Mouse (Mus musculus) forebrain, embryonic 16.5 days (tissue): ENCODE results near the gene Troap. TPM values are rescaled to one million over a fixed set of nuclear protein-coding genes. Genes with fewer than 3 reads are reported as not detected.

Source experiments
- ATAC-seq: fragments of 200-750 bp; cut with Nextera tagmentation; 2 replicates; pipeline ENCODE4 v1.8.0; 2017; ENCODE audit warnings: mild to moderate bottlenecking, moderate library complexity
- H3K27ac ChIP-seq: fragments of 300-500 bp; sonication (generic); 2 replicates; pipeline ENCODE4 v1.5.1; 2014; ENCODE audit warnings: low read length, control low read depth
- H3K27me3 ChIP-seq: fragments of 300-500 bp; sonication (generic); replicated peaks from 2 replicates; pipeline ENCODE4 v1.6.1; 2014; ENCODE audit warnings: low read length; ENCODE audit not compliant: control insufficient read depth, insufficient read depth
- H3K36me3 ChIP-seq: fragments of 300-500 bp; sonication (generic); 2 replicates; pipeline ENCODE4 v1.6.1; 2014; ENCODE audit not compliant: control insufficient read depth, insufficient read depth
- H3K4me1 ChIP-seq: fragments of 300-500 bp; sonication (generic); replicated peaks from 2 replicates; pipeline ENCODE4 v1.6.1; 2014; ENCODE audit warnings: low read length; ENCODE audit not compliant: control insufficient read depth, insufficient read depth
- H3K4me2 ChIP-seq: fragments of 300-500 bp; sonication (generic); 2 replicates; pipeline ENCODE4 v1.6.1; 2014; ENCODE audit warnings: mild to moderate bottlenecking, low read length, control low read depth
- H3K4me3 ChIP-seq: fragments of 300-500 bp; sonication (generic); replicated peaks from 2 replicates; pipeline ENCODE4 v1.5.1; 2014; ENCODE audit warnings: mild to moderate bottlenecking, low read length, control low read depth
- H3K9ac ChIP-seq: fragments of 300-500 bp; sonication (generic); replicated peaks from 2 replicates; pipeline ENCODE4 v1.6.1; 2014; ENCODE audit warnings: low read depth, low read length, control low read depth
- H3K9me3 ChIP-seq: fragments of 300-500 bp; sonication (generic); 2 replicates; pipeline ENCODE4 v1.6.1; 2016; ENCODE audit warnings: low read length; ENCODE audit not compliant: control insufficient read depth
- WGBS: fragments of 180-500 bp; shearing (Covaris S2); extraction: QIAGEN DNeasy Blood & Tissue Kit; methylation state at CpG from one replicate; pipeline ENCODE4 v1.1.7; 2014; 5-methylcytosine and 5-hydroxymethylcytosine counted together
- polyA plus RNA-seq: library from polyadenylated mRNA; unstranded; fragments of >200 nt; fragmentation: Nextera tagmentation; extraction: Ambion mirVana; gene quantifications from 2 replicates; pipeline ENCODE4 v1.2.1, GENCODE M21; 2015

The Troap gene
- polyA plus RNA-seq, 1 experiment from 2014 or later, result 15.9 TPM

DNA sequence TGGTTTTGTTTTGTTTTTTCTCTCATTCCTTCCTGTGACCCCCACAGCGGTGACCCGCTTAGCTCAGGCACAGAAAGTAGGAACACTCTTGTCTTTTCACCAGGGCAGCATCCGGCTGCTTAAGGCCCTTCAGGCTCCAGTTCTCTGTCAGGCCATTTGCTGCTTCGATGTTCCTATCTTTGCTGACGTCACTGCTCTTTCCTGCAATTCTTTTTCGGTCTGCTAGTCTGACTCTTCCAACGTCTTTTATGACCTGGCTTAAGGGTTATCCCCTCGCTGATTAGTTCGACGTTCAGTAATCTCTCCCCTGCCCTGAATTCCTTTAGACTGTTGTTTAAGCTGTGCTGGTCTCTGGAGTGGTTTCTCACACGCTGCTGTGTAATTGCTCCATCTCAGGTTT is 42.2 kb downstream of the Troap start:
- Histone ChIP-seq H3K4me1 (no peaks in the 10 kb centered on the region), H3K36me3 (no peaks in the 10 kb centered on the region), H3K27me3 (no peaks in the 10 kb centered on the region), H3K9me3 (no peaks in the 10 kb centered on the region), H3K4me2 (no peak overlapping the region), H3K27ac (no peak overlapping the region), H3K4me3 (no peak overlapping the region), H3K9ac (no peak overlapping the region)
- WGBS, result 57% methylated on average over 11 of the region's 11 CpGs
- ATAC-seq, result no peak

DNA sequence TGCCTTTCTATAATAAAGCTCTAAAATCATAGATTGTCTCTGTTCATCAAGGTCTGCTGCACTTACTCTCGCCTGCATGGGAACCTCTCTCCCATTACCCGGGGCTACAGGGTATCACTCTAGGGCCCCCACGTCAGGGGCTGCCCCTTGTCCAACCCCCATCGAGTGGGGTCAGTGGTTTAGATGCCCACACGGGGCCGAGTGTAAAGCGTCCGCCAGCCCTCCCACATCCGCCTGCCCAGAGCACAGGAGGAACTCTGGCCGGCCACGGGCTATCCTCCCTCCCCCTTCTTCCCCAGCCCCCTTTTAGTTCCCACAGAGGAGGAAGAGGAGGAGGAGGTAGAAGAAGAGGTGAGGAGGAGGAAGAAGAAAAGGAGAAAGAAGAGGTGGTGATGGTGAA is 46.4 kb downstream of the Troap start:
- Histone ChIP-seq H3K36me3 (no peaks in the 10 kb centered on the region), H3K9me3 (no peaks in the 10 kb centered on the region), H3K9ac (no peak overlapping the region), H3K4me2 (no peak overlapping the region), H3K27ac (no peak overlapping the region), H3K4me1 (peaks cover 4% of the 10 kb centered on the region), H3K27me3 (no peaks in the 10 kb centered on the region), H3K4me3 (no peak overlapping the region)
- 22% methylated on average over 11 of the region's 11 CpGs for WGBS
- ATAC-seq, result no peak

DNA sequence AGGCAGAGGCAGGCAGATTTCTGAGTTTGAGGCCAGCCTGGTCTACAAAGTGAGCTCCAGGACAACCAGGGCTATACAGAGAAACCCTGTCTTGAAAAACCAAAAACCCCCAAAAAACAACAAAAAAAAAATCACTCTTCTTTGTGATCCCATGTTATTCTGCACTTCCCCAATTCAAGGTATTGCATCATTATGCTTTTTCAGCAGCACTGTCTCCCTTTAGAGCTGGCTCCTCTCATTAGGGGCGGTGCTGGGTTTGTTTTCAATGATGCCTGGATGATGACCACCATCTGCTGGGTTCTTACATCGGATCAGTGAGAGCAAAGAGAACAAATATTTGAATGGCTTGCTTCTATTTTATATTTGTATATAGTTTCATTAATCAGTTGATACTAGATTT is 48.3 kb downstream of the Troap start:
- Histone ChIP-seq H3K9me3 (no peaks in the 10 kb centered on the region), H3K27ac (no peak overlapping the region), H3K9ac (no peak overlapping the region), H3K36me3 (no peaks in the 10 kb centered on the region), H3K4me2 (no peak overlapping the region), H3K4me1 (peaks cover 5% of the 10 kb centered on the region), H3K27me3 (no peaks in the 10 kb centered on the region), H3K4me3 (no peak overlapping the region)
- 73% methylated on average over 2 of the region's 2 CpGs for WGBS
- ATAC-seq, result no peak

DNA sequence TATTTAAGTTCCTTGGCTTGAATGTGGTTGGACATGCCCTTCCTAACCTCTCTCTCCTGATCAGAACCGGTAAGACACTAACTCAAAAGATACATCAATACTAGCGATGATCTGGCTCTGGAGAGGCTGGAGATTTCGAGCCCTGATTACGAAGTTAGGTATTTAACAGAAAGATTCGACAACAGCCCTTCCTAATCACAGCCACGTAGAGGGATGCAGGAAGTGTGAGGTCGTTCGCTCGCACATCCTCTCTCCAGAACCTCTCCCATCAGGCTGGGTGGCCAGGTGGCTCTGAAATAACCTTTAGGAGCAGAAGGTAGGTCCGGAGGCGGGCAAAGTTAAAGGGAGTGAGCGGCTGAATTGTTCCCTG is 51.3 kb downstream of the Troap start, which contains the start of gene Spats2:
Spats2 (plus strand) TSS at position 206 of the 370 bp plus-strand sequence.
- H3K9me3 ChIP-seq, result no peaks in the 10 kb centered on the region
- peak within 1 kb of the TSS; percentile 95 for H3K27ac ChIP-seq
- peaks cover 33% of the 10 kb centered on the region for H3K4me1 ChIP-seq
- H3K36me3 ChIP-seq, result no peaks in the 10 kb centered on the region
- peak within 1 kb of the TSS; percentile 84 for H3K4me3 ChIP-seq
- no peaks in the 10 kb centered on the region for H3K27me3 ChIP-seq
- 2% methylated on average over 12 of the region's 12 CpGs for WGBS
- peak within 1 kb of the TSS; percentile 91 for H3K9ac ChIP-seq
- H3K4me2 ChIP-seq, result peak within 1 kb of the TSS; percentile 87
- no peak for ATAC-seq

DNA sequence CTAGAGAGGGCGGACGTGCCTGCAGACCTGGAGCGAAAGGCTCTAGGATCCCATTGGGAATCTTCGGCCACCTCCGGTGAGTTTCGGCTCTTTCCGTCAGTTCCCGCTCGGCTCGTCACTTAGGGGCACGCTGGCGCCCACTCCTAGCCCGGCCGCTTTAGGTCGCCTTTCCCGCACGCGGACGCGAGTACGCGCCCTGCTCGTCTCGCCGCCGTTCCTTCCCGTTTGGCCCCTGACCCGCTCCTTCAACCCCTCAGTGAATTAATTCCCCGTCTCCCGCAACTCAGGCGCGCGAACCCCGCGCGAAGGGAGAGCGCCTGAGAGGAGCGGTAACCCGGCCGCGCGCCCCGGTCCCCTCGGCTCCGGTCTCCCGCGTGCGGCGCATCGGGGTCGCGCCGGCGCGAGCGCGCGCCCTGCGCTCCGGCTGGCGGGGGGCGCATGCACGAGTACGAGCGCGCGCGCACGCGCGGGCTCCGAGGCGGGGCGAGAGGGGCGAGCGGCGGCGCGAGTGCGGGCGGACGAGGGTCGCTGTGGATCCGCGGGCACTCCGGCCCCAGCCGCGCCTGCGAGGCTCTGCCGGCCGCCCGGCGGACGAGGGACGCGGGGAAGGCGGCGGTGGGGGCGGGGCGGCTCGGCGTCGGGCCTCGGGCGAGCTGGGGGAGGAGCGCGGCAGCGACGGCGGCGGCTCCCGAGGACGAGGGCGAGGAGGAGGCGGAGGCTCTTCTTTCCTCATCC is 51.9 kb downstream of the Troap start:
- Histone ChIP-seq H3K4me3 (peak overlapping the region; percentile 84), H3K9ac (peak overlapping the region; percentile 91), H3K9me3 (no peaks in the 10 kb centered on the region), H3K4me2 (peak overlapping the region; percentile 87), H3K27me3 (no peaks in the 10 kb centered on the region), H3K27ac (peak overlapping the region; percentile 95), H3K4me1 (peaks cover 38% of the 10 kb centered on the region), H3K36me3 (no peaks in the 10 kb centered on the region)
- peak; percentile 90 for ATAC-seq
- WGBS, result under 1% methylated on average over 102 of the region's 115 CpGs

DNA sequence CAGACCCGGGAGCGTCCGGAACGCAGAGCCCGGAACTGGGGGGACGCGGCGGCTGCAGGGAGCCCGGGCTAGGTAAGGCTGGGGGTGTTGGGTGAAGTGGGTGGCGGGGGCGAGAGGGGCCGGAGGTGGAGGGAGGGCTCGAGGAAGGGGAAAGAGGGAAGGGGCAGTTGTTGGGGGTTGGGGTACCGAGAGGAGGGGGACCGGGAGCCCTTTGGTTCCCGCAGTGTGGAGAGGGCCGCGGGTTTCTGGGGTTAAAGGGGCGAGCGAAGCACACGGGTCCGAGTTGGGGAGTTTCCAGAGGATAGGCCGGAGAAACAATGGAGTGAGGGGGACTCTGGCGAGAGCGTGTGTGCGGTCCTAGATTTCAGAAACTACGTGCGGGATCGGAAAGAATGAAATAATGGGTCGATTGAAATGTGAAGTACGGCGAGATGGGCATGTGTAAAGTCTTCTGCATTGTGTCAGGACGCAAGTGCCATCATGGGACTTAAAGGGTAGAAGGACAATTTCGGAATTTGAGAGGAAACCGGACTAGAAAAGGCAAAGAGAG is 52.5 kb downstream of the Troap start:
- ATAC-seq, result peak; percentile 19
- peak overlapping the region; percentile 95 for H3K27ac ChIP-seq
- H3K9ac ChIP-seq, result peak overlapping the region; percentile 91
- WGBS, result under 1% methylated on average over 33 of the region's 35 CpGs
- H3K4me1 ChIP-seq, result peaks cover 41% of the 10 kb centered on the region
- peak overlapping the region; percentile 84 for H3K4me3 ChIP-seq
- no peaks in the 10 kb centered on the region for H3K36me3 ChIP-seq
- H3K4me2 ChIP-seq, result peak overlapping the region; percentile 87
- no peaks in the 10 kb centered on the region for H3K27me3 ChIP-seq
- H3K9me3 ChIP-seq, result no peaks in the 10 kb centered on the region

DNA sequence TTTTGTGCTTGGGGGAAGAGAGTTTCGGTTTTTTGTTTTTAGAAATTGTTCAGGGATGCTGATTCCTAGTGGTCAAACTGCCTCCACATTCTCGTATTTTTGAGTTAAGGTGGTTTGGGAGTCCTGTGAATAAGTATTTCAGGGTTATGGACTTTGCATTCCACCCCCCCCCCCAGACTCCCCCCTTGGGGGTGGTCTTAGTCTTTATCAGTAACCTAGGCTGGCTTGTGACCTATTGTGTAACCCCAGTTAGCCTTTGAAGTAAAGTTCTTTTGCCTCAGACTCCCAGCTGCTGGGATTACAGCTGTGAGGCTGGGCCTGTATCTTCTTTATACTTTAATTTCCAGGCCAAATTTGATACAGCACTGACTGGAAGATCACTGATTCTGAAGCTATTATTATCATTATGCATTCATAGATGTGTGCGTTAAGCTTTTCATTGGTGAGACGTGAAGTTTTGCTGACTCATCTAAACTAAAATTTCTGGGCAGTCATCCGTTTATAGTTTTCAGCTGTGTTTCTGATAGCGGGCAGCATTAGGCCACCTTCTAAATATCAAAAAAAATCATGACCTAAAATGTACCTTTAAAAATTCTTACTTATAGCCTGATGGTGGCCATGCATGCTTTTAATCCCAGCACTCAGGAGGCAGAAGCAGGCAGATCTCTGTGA is 53.6 kb downstream of the Troap start:
- Histone ChIP-seq H3K27ac (no peak overlapping the region), H3K9ac (no peak overlapping the region)
- 62% methylated on average over 6 of the region's 6 CpGs for WGBS

DNA sequence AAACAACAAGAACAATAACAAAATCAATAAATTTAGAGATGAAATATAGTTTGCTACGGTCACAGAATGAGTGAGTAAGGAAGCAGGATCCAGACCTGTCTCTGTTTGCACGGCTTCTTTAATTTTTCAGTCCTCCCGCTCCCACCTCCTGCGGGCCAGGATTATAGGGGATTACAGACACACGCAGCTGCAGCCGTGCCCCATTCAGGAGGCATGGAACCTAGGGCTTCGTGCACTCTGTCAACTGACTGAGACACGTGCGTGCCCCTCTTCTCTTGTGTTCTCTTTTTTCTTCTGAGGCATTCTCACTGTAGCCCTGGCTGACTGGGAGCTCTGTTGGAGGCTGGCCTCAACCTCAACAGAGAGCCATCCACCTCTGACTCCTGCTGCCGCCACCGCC is 55.1 kb downstream of the Troap start:
- Histone ChIP-seq H3K36me3 (no peaks in the 10 kb centered on the region), H3K27ac (no peak overlapping the region), H3K9me3 (no peaks in the 10 kb centered on the region), H3K4me3 (no peak overlapping the region), H3K27me3 (no peaks in the 10 kb centered on the region), H3K4me1 (peaks cover 41% of the 10 kb centered on the region), H3K9ac (no peak overlapping the region), H3K4me2 (no peak overlapping the region)
- WGBS, result 27% methylated on average over 11 of the region's 11 CpGs
- no peak for ATAC-seq

More for the DNA sequence above, 53.6 kb downstream of the Troap start:
- no peaks in the 10 kb centered on the region for H3K27me3 ChIP-seq
- H3K4me3 ChIP-seq, result peak overlapping the region; percentile 84
- no peak for ATAC-seq
- H3K4me2 ChIP-seq, result peak overlapping the region; percentile 87
- no peaks in the 10 kb centered on the region for H3K9me3 ChIP-seq
- peaks cover 41% of the 10 kb centered on the region for H3K4me1 ChIP-seq
- no peaks in the 10 kb centered on the region for H3K36me3 ChIP-seq
